Mouse (Mus musculus): ENCODE results near the gene Rassf1. TPM values are rescaled to one million over a fixed set of nuclear protein-coding genes. Genes with fewer than 3 reads are reported as not detected.
A peak's percentile ranks its signal among the peaks of the same experiment; 100 is the strongest.
"Not testable (repeated sequence)": the region's sequence is repeated elsewhere in the genome, so short reads cannot be mapped to it uniquely, and the experiment has no call there.

Gene Rassf1
- polyA plus RNA-seq, 1 experiment from 2014 or later, result 59.8 TPM

DNA sequence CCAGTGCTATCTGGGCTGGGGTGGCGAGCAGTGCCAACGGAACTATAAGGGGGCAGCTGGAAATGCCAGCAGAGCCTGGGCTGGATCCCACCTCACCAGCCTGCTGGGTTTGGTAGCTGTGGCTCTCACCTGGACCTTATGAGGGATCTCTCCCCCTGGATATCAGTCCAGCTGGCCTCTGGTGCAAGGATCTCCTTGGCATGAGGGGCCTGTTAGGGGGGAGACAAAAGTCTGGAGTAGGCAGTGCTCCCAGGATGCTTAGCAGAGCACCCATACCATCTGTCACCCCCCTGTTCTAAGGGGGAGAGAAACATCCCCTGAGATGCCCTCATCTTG lies 20.9 kb downstream of the Rassf1 start:
- no peak overlapping the region for H3K4me2 ChIP-seq
- no peaks in the 10 kb centered on the region for H3K27me3 ChIP-seq
- no peak for ATAC-seq (ENCODE audit: insufficient number of reproducible peaks, insufficient read depth, low FRiP score, low TSS enrichment, low read depth)
- H3K36me3 ChIP-seq, result peaks cover 47% of the 10 kb centered on the region
- H3K4me1 ChIP-seq (replicated peaks), result peaks cover 46% of the 10 kb centered on the region
- no peaks in the 10 kb centered on the region for H3K9me3 ChIP-seq
- H3K4me3 ChIP-seq (replicated peaks), result no peak overlapping the region
- H3K27ac ChIP-seq, result no peak overlapping the region
- no peak overlapping the region for H3K9ac ChIP-seq (replicated peaks)
- WGBS, result 98% methylated on average over 2 of the region's 2 CpGs

DNA sequence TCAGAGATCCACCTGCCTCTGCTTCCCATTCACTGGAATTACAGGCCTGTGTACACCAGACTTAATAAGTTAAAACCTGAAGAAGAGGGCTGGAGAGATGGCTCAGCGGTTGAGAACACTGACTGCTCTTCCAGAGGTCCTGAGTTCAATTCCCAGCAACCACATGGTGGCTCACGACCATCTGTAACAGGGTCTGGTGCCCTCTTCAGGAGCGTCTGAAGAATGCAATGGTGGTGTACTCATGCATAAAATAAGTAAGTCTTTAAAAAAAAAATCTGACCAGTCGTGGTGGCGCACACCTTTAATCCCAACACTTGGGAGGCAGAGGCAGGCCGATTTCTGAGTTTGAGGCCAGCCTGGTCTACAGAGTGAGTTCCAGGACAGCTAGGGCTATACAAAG lies 22.4 kb downstream of the Rassf1 start:
- peaks cover 49% of the 10 kb centered on the region for H3K36me3 ChIP-seq

DNA sequence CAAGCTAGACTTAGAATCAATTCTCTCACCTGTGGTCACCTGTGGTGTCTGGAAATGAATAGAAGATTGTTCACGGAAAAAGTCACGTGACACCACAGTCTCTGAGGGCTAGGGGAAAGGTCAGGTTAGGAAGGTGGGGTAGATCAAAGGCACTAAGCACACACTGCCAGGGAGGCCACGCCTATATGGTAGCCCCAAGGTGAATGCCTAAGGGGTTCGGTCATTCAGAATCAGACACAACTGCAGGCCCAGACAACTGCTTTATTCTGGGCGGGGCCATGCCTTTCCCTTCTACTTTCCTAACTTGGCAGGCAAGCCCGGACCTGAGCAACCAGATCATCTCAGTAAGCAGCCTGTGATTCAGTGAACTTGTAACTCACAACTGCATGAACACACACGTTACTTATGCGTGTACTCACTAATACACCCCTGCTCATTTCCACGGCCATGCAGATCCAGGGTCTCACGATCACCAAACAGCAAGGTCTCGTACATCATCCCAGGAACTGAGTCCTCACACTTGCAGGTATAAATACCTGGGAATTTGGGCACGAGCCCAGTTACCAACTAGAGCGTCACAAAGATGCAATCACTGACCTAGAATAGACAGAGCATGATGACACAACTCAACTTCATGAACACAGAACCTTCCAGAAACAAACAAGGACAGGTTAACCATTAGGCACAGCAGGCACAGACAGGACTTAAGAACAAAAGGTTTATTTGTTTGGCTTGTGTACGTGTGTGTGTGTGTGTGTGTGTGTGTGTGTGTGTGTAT lies 24.4 kb downstream of the Rassf1 start:
- Histone ChIP-seq H3K4me2 (no peak overlapping the region), H3K36me3 (peaks cover 44% of the 10 kb centered on the region), H3K27ac (peak overlapping the region; percentile 83), H3K9me3 (no peaks in the 10 kb centered on the region), H3K4me1 (replicated peaks) (peaks cover 54% of the 10 kb centered on the region), H3K4me3 (replicated peaks) (no peak overlapping the region), H3K9ac (replicated peaks) (no peak overlapping the region), H3K27me3 (no peaks in the 10 kb centered on the region)
- WGBS, result 80% methylated on average over 14 of the region's 14 CpGs
- ATAC-seq (ENCODE audit: insufficient number of reproducible peaks, insufficient read depth, low FRiP score, low TSS enrichment, low read depth), result no peak

More for the DNA sequence above, 22.4 kb downstream of the Rassf1 start:
- H3K4me1 ChIP-seq (replicated peaks), result peaks cover 51% of the 10 kb centered on the region
- 81% methylated on average over 6 of the region's 6 CpGs for WGBS
- H3K4me3 ChIP-seq (replicated peaks); H3K27ac ChIP-seq; H3K9ac ChIP-seq (replicated peaks); H3K27me3 ChIP-seq; H3K4me2 ChIP-seq; ATAC-seq (ENCODE audit: insufficient number of reproducible peaks, insufficient read depth, low FRiP score, low TSS enrichment, low read depth); H3K9me3 ChIP-seq: not testable (repeated sequence)

DNA sequence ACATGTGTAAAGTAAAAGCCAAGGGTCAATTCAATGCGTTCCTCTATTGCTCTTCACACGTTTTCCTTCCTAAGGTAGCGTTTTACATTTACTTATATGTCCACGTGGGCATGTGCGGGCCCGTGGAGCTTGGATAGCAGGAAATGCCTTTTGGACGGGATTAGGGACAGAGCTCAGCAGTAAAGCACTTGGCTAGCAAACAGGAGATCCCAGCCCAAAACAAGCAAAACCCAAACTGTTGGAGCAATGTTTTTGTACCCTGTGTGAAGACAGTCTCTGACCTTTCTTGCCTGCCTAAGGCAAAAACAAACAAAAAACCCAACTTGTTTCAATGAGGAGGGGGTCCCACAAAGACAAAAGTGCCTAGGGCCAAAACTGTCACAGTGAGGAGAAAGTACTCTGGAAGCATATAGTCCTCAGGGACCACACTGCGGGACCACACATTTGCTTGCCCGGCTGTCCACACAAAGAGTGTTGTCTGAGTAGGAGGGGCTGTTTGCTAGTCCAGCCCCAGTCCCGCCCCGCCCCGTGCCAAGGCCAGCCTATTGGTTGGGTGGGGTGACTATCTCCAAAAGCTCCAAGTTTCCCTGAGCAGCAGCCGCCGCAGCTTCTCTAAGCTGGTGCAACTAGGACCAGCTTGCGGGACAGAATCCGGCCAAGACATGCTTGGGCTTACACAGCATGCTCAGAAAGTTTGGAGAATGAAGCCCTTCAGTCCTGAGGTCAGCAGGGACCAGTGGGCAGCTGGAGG lies 25.2 kb downstream of the Rassf1 start, which contains the start of gene Hyal1:
TSS of gene Hyal1 (plus strand) at position 571 of the 751 bp plus-strand sequence.
- 23% methylated on average over 16 of the region's 16 CpGs for WGBS
- Histone ChIP-seq H3K36me3 (peaks cover 36% of the 10 kb centered on the region), H3K4me1 (replicated peaks) (peaks cover 53% of the 10 kb centered on the region), H3K27ac (peak within 1 kb of the TSS; percentile 83), H3K9ac (replicated peaks) (peak within 1 kb of the TSS; percentile 57), H3K4me2 (peak within 1 kb of the TSS; percentile 56), H3K9me3 (no peaks in the 10 kb centered on the region), H3K4me3 (replicated peaks) (peak within 1 kb of the TSS; percentile 38), H3K27me3 (no peaks in the 10 kb centered on the region)
- ATAC-seq (ENCODE audit: insufficient number of reproducible peaks, insufficient read depth, low FRiP score, low TSS enrichment, low read depth), result peak; percentile 59

DNA sequence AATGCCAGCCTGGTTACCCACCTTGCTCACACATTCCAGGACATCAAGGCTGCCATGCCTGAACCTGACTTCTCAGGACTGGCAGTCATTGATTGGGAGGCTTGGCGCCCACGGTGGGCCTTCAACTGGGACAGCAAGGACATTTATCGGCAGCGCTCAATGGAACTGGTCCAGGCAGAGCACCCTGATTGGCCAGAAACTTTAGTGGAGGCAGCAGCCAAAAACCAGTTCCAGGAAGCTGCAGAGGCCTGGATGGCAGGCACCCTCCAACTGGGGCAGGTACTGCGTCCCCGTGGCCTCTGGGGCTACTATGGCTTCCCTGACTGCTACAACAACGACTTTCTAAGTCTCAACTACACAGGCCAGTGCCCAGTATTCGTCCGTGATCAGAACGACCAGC lies 26.5 kb downstream of the Rassf1 start:
- no peak for ATAC-seq (ENCODE audit: insufficient number of reproducible peaks, insufficient read depth, low FRiP score, low TSS enrichment, low read depth)
- H3K9ac ChIP-seq (replicated peaks), result no peak overlapping the region
- WGBS, result 92% methylated on average over 10 of the region's 10 CpGs
- no peaks in the 10 kb centered on the region for H3K27me3 ChIP-seq
- H3K4me2 ChIP-seq, result 0 out of 2 replicates have a peak overlapping the region, but pooled peaks have one; percentile 56
- H3K4me3 ChIP-seq (replicated peaks), result no peak overlapping the region
- no peak overlapping the region for H3K27ac ChIP-seq
- no peaks in the 10 kb centered on the region for H3K9me3 ChIP-seq
- H3K36me3 ChIP-seq, result peaks cover 26% of the 10 kb centered on the region
- peaks cover 60% of the 10 kb centered on the region for H3K4me1 ChIP-seq (replicated peaks)

DNA sequence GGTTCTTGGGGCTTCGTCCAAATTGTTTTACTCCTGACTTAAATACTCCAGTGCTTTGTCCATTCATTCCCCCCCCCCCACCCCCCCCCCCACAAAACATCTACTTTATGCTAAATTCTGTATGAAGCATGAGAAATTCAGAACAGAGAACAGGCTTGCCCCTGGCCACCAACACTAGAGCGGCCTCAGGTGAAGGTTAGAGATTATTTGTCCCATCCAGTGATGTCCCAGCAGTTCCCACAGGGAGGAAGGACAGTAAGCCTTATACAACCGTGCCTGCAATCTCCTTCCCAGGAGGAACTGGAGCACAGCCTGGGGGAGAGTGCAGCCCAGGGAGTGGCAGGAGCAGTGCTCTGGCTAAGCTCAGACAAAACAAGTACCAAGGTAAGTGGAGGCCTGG lies 27.2 kb downstream of the Rassf1 start, which contains the start of gene Naa80:
TSS of gene Naa80 (plus strand) at position 301 of the 400 bp plus-strand sequence.
- H3K4me2 ChIP-seq, result peak within 1 kb of the TSS; percentile 96
- no peak within 1 kb of the TSS for H3K4me3 ChIP-seq (replicated peaks)
- H3K9ac ChIP-seq (replicated peaks), result 0 out of 2 replicates have a peak within 1 kb of the TSS, but pooled peaks have one; percentile 82
- peaks cover 26% of the 10 kb centered on the region for H3K36me3 ChIP-seq
- H3K9me3 ChIP-seq, result no peaks in the 10 kb centered on the region
- H3K27me3 ChIP-seq, result no peaks in the 10 kb centered on the region
- peaks cover 60% of the 10 kb centered on the region for H3K4me1 ChIP-seq (replicated peaks)
- WGBS, result 75% methylated on average over 3 of the region's 3 CpGs
- ATAC-seq (ENCODE audit: insufficient number of reproducible peaks, insufficient read depth, low FRiP score, low TSS enrichment, low read depth), result no peak
- peak within 1 kb of the TSS; percentile 94 for H3K27ac ChIP-seq

DNA sequence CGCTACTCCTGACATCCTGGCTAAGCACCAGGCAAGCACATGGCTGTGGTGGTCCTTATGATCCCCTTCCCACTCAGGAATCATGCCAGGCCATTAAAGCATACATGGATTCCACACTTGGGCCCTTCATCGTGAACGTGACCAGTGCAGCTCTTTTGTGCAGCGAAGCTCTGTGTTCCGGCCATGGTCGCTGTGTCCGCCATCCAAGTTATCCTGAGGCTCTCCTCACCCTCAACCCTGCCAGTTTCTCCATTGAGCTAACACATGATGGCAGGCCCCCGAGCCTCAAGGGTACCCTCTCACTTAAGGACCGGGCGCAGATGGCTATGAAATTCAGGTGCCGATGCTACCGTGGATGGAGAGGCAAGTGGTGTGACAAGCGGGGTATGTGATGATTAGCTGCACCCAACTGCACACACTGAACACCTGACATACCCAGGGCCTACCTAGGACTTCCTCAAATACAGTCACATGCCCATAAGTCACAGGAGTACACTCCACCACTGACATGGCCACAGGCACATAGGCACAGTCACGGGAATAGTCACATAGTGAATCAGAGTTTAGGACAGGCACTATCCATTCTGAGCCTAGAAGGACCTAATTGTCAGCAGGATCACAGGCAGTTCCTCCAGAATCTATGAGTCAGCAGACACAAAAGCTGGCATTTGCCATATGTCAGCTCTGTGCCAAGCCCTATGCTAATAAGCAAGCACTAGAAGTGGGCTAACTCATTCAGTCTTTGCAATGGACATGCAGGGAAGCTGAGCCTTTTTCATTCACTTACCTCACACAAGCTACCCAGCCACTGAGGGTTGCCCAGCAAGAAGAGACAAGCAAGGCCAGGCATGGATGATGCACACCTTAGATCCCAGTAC lies 27.9 kb downstream of the Rassf1 start:
- 96% methylated on average over 14 of the region's 14 CpGs for WGBS

DNA sequence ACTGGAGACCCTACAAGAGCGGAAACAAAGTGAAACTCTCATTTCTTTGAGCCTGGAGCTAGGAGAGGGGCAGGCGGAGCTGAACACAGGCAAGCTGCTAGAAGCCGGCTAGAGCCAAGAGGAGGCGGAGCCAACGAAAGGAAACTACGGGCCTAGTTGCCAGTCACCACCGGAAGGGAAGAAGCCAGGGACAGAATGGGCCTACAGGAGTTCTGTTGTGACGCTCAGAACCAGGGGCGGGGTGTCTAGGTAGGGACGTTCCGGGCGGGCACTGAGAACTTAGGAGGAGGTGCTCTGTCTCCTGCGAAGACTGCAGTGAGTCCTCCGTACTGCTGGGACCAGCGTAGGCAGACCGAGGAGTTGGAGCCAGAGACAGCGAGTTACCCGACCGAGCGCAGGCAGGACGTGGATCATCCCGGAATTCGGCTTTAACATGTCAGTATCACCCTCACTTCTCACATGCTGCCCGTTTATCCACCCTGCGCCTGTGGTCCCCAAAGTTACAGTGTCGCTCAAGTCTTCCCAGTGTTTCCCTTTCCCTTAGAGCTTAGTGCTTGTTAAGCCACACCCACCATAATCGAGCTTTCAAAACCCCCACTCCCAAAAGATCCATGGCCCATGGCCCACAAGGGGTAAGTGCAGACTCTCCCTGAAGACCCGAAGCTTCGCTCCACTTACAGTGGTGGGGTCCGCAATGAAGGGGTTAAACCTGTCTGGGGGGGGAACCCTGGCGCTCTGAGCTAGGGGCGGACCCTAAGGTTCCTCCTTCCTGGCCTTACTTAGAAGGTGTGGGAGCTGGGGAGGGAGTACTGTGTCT lies 29.4 kb downstream of the Rassf1 start, which contains the start of gene Hyal3:
TSS of gene Hyal3 (plus strand) at position 318 of the 817 bp plus-strand sequence.
- peak; percentile 23; the same call in 1 of the 2 replicates for ATAC-seq (ENCODE audit: insufficient number of reproducible peaks, insufficient read depth, low FRiP score, low TSS enrichment, low read depth)
- H3K9ac ChIP-seq (replicated peaks), result peak within 1 kb of the TSS; percentile 82
- WGBS, result under 1% methylated on average over 32 of the region's 32 CpGs
- H3K27ac ChIP-seq, result peak within 1 kb of the TSS; percentile 94
- no peaks in the 10 kb centered on the region for H3K9me3 ChIP-seq
- peak within 1 kb of the TSS; percentile 96 for H3K4me2 ChIP-seq
- H3K36me3 ChIP-seq, result peaks cover 19% of the 10 kb centered on the region
- H3K4me1 ChIP-seq (replicated peaks), result peaks cover 57% of the 10 kb centered on the region
- no peaks in the 10 kb centered on the region for H3K27me3 ChIP-seq
- H3K4me3 ChIP-seq (replicated peaks), result peak within 1 kb of the TSS; percentile 64

More for the DNA sequence above, 27.9 kb downstream of the Rassf1 start:
- Histone ChIP-seq H3K9ac (replicated peaks) (0 out of 2 replicates have a peak overlapping the region, but pooled peaks have one; percentile 82), H3K36me3 (peaks cover 27% of the 10 kb centered on the region), H3K4me1 (replicated peaks) (peaks cover 60% of the 10 kb centered on the region), H3K9me3 (no peaks in the 10 kb centered on the region), H3K4me2 (peak overlapping the region; percentile 96), H3K27me3 (no peaks in the 10 kb centered on the region), H3K27ac (peak overlapping the region; percentile 94), H3K4me3 (replicated peaks) (no peak overlapping the region)
- no peak for ATAC-seq (ENCODE audit: insufficient number of reproducible peaks, insufficient read depth, low FRiP score, low TSS enrichment, low read depth)

DNA sequence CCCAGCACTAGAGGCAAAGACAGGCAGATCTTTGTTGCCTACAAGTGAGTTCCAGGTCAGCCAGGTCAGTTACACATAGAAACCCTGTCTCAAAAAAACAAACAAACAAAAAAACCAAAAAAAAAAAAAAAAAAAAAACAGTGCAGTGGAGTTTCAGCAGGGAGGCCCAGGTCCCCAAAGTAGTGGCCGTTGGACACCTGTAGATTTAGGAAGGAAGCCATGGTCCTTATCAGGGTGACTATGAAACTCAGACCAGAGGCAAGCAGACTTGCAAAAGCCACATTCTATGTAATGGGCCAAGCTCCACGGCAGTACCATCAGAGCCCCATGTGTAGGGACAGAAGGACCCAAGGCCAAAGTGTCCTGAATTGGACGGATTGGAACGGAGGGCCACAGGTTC lies 30.2 kb downstream of the Rassf1 start:
- Histone ChIP-seq H3K27ac (no peak overlapping the region), H3K9ac (replicated peaks) (peak overlapping the region; percentile 82), H3K4me1 (replicated peaks) (peaks cover 50% of the 10 kb centered on the region), H3K27me3 (no peaks in the 10 kb centered on the region), H3K9me3 (no peaks in the 10 kb centered on the region), H3K4me2 (peak overlapping the region; percentile 96), H3K4me3 (replicated peaks) (peak overlapping the region; percentile 64), H3K36me3 (peaks cover 19% of the 10 kb centered on the region)
- ATAC-seq (ENCODE audit: insufficient number of reproducible peaks, insufficient read depth, low FRiP score, low TSS enrichment, low read depth), result no peak
- WGBS, result 80% methylated on average over 4 of the region's 4 CpGs

DNA sequence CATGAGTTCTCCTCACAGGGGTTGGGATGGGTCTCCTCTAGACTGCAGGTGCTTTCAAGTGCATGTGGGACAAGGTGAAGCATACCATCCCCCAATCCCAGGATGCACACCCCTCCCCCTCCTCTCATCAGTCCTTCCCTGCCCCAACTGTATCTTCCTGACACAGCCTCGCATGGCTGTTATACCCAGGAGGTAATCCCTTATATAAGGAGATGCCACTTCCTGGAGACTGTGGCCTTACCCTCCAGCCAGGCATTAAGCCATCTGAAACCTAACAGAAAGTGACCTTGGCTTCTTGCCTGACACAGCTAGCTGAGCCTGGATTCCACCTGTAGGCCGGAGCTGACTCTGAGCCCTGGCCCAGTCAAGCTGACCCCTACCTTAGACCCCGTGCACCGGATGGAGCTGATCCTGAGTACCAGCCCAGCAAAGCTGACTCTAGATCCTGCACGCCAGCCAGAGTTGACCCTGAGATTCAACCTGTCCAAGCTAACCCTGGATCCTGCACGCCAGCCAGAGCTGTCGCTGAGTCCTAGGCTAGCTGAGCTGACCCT lies 31.2 kb downstream of the Rassf1 start:
- Histone ChIP-seq H3K4me1 (replicated peaks) (peaks cover 40% of the 10 kb centered on the region), H3K4me2 (no peak overlapping the region), H3K36me3 (peaks cover 19% of the 10 kb centered on the region), H3K27ac (no peak overlapping the region), H3K9ac (replicated peaks) (no peak overlapping the region), H3K9me3 (no peaks in the 10 kb centered on the region), H3K4me3 (replicated peaks) (no peak overlapping the region), H3K27me3 (no peaks in the 10 kb centered on the region)
- 88% methylated on average over 7 of the region's 7 CpGs for WGBS
- no peak for ATAC-seq (ENCODE audit: insufficient number of reproducible peaks, insufficient read depth, low FRiP score, low TSS enrichment, low read depth)
